Mouse (Mus musculus) cortical plate, adult 2 months (tissue): ENCODE results near the gene Ctrc. TPM values are rescaled to one million over a fixed set of nuclear protein-coding genes. Genes with fewer than 3 reads are reported as not detected.

ENCODE experiments used
- H3K27ac ChIP-seq: fragments of 200-500 bp; 2 replicates; pipeline ENCODE4 v1.5.1; 2012; ENCODE audit warnings: low read length, control low read depth, inconsistent platforms; ENCODE audit not compliant: insufficient read depth
- H3K4me1 ChIP-seq: fragments of 200-500 bp; 2 replicates; pipeline ENCODE4 v1.6.1; 2011; ENCODE audit warnings: low read length; ENCODE audit not compliant: control insufficient read depth, insufficient read depth
- H3K4me3 ChIP-seq: fragments of 200-500 bp; 2 replicates; pipeline ENCODE4 v1.5.1; 2011; ENCODE audit warnings: mild to moderate bottlenecking, low read length, control low read depth; ENCODE audit not compliant: insufficient read depth
- CTCF ChIP-seq: fragments of 200-500 bp; IDR thresholded peaks from 2 replicates; pipeline ENCODE4 v1.5.1; 2011; ENCODE audit warnings: mild to moderate bottlenecking, control low read depth, low read length; ENCODE audit not compliant: insufficient read depth; ENCODE audit errors: extremely low read depth
- POLR2A ChIP-seq: fragments of 200-500 bp; IDR thresholded peaks from 2 replicates; pipeline ENCODE4 v1.6.1; 2011; ENCODE audit warnings: mild to moderate bottlenecking, low read length, control low read depth; ENCODE audit not compliant: insufficient read depth; ENCODE audit errors: extremely low read depth
- polyA plus RNA-seq: library from polyadenylated mRNA; depleted of rRNA; stranded (reverse); fragments of >200 nt; gene quantifications from 2 replicates; pipeline ENCODE4 v1.2.3, GENCODE M21; 2012; rRNA removed

Gene Ctrc
- polyA plus RNA-seq, 1 experiment = not detected

DNA sequence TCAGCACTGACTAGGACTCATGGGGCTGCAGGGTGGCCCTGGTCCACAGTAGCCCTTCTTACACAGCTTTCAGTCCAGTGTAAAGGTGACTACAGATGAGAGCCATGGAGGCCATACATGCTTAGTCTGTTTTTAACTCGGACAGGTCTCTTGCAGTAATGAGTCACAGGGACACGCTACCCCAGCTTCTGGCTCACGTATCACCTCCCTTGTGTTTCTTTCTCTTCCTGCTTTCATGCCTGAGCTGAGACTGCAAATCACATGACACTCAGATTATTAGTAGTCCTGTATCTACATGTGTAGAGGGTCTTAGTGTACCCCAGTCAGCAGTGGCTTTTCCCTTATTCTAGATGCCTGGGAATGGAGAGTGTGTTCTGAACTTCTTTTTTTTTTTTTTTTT lies 81.2 kb downstream of the Ctrc start:
- TF ChIP-seq POLR2A = no peak
- no peak for TF ChIP-seq CTCF
- H3K27ac ChIP-seq = no peak overlapping the region
- no peak overlapping the region for H3K4me3 ChIP-seq
- peaks cover 3% of the 10 kb centered on the region; the same call in 1 of the 2 replicates for H3K4me1 ChIP-seq

Other genes with a start within 250 kb of the Ctrc start
- gene Fblim1, start 240.3 kb downstream of the Ctrc start, polyA plus RNA-seq = 1.0 and 1.3 TPM in 2 replicates
- 0.40 and 0.68 TPM in 2 replicates for gene Tmem82, start 227.7 kb downstream of the Ctrc start, polyA plus RNA-seq
- 6.5 and 6.7 TPM in 2 replicates for gene Slc25a34, start 222.5 kb downstream of the Ctrc start, polyA plus RNA-seq
- 134 and 138 TPM in 2 replicates for gene Plekhm2, start 181.5 kb downstream of the Ctrc start, polyA plus RNA-seq
- 7.1 and 7.8 TPM in 2 replicates for gene Rsc1a1, start 160.8 kb downstream of the Ctrc start, polyA plus RNA-seq
- 20.7 and 21.1 TPM in 2 replicates for gene Ddi2, start 122.9 kb downstream of the Ctrc start, polyA plus RNA-seq
- gene Agmat, start 99.7 kb downstream of the Ctrc start, polyA plus RNA-seq = 2.2 and 2.4 TPM in 2 replicates
- gene Dnajc16, start 55.4 kb downstream of the Ctrc start, polyA plus RNA-seq = 30.1 and 31.8 TPM in 2 replicates
- 20.8 and 21.6 TPM in 2 replicates for gene Casp9, start 52.7 kb downstream of the Ctrc start, polyA plus RNA-seq
- 0.13 and 0.17 TPM in 2 replicates for gene Cela2a, start 20.2 kb downstream of the Ctrc start, polyA plus RNA-seq
- 360 and 365 TPM in 2 replicates for gene Efhd2, start 28.6 kb upstream of the Ctrc start, polyA plus RNA-seq
- 6.5 and 8.2 TPM in 2 replicates for gene Fhad1, start 168.7 kb upstream of the Ctrc start, polyA plus RNA-seq
- 8.4 and 9.7 TPM in 2 replicates for gene Tmem51, start 237.9 kb upstream of the Ctrc start, polyA plus RNA-seq